Mouse (Mus musculus): ENCODE results near the gene Pank3. TPM values are rescaled to one million over a fixed set of nuclear protein-coding genes. Genes with fewer than 3 reads are reported as not detected.

Gene Pank3
- polyA plus RNA-seq, 1 experiment from 2014 or later, result 5.1 TPM

DNA sequence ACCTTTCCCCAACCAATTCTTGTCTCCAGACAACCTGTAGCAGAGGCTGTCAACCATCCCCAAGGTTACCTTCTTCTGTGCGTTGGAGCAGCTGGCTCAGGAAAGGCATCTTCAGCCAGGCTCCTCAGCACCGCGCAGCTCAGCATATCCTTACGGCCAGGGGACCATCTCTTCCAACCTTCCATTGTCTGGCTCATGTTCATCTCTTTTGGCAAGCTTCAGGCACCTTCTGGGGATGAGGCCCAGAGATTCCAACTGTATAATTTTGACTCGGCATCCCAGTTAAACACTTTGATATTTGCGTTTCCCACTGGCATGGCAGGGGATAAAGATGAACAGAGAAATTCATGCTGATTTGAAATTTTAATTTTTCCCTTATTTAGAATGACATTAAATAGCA lies 25.7 kb upstream of the Pank3 start:
- Histone ChIP-seq H3K4me2 (ENCODE audit: low read depth, low read length) (no peak overlapping the region), H3K27ac (ENCODE audit: low read length) (no peak overlapping the region), H3K27me3 (ENCODE audit: control insufficient read depth, insufficient read depth, low read depth, low read length) (no peaks in the 10 kb centered on the region), H3K4me1 (ENCODE audit: control insufficient read depth, low read depth, low read length) (no peaks in the 10 kb centered on the region), H3K36me3 (ENCODE audit: control insufficient read depth, insufficient read depth) (no peaks in the 10 kb centered on the region), H3K9ac (ENCODE audit: low read depth, low read length) (no peak overlapping the region), H3K4me3 (ENCODE audit: low read depth, low read length) (no peak overlapping the region), H3K9me3 (replicated peaks; ENCODE audit: control insufficient read depth, low read length) (no peaks in the 10 kb centered on the region)
- no peak for ATAC-seq (ENCODE audit: low read depth)
- WGBS (ENCODE audit: insufficient replicate concordance), result 73% methylated on average over 6 of the region's 6 CpGs

DNA sequence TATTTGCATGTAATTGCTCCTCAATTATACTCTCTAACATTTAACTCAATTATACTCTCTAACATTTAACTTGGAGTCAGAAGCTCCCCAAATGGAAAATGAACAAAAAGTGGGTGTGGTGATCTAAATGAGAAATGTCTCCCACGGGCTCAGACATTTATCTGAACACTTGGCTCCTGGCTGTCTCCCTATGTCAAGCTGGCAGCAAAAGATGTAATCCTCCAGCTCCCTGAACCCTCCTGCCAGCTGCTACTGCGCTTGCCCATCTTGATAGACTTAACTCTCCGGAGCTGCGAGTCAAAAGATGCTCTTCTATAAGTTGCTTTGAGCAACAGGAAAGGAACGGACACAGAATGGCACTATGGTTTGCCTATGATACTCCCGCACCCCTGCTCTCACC lies 24.7 kb upstream of the Pank3 start:
- no peak overlapping the region for H3K27ac ChIP-seq (ENCODE audit: low read length)
- H3K9me3 ChIP-seq (replicated peaks; ENCODE audit: control insufficient read depth, low read length), result no peaks in the 10 kb centered on the region
- H3K4me3 ChIP-seq (ENCODE audit: low read depth, low read length), result no peak overlapping the region
- no peak overlapping the region for H3K4me2 ChIP-seq (ENCODE audit: low read depth, low read length)
- no peaks in the 10 kb centered on the region for H3K36me3 ChIP-seq (ENCODE audit: control insufficient read depth, insufficient read depth)
- WGBS (ENCODE audit: insufficient replicate concordance), result 65% methylated on average over 6 of the region's 6 CpGs
- H3K4me1 ChIP-seq (ENCODE audit: control insufficient read depth, low read depth, low read length), result no peaks in the 10 kb centered on the region
- ATAC-seq (ENCODE audit: low read depth), result no peak
- H3K27me3 ChIP-seq (ENCODE audit: control insufficient read depth, insufficient read depth, low read depth, low read length), result no peaks in the 10 kb centered on the region
- H3K9ac ChIP-seq (ENCODE audit: low read depth, low read length), result no peak overlapping the region

DNA sequence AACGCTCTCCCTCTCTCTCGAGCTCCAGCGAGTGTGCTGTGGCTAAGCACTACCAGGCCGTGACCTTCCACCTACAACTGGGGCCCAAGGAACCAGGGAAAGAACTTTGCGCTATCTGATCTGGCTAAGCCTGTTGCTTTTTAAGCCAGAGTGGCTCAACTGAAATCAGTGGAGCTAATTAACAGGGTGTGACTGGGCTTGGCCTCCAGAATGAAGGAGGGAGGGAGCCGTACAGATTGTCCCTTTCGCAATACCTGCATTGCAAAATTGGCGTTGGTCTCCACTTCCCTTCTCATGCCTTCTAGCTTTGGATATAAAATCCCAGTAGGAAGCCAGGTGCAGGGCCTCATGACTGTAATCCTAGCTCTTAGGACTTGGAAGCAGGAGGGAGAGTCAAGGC lies 18.7 kb upstream of the Pank3 start:
- Histone ChIP-seq H3K9ac (ENCODE audit: low read depth, low read length) (no peak overlapping the region), H3K4me3 (ENCODE audit: low read depth, low read length) (no peak overlapping the region), H3K4me2 (ENCODE audit: low read depth, low read length) (no peak overlapping the region), H3K27ac (ENCODE audit: low read length) (no peak overlapping the region), H3K4me1 (ENCODE audit: control insufficient read depth, low read depth, low read length) (no peaks in the 10 kb centered on the region), H3K27me3 (ENCODE audit: control insufficient read depth, insufficient read depth, low read depth, low read length) (no peaks in the 10 kb centered on the region), H3K36me3 (ENCODE audit: control insufficient read depth, insufficient read depth) (no peaks in the 10 kb centered on the region), H3K9me3 (replicated peaks; ENCODE audit: control insufficient read depth, low read length) (no peaks in the 10 kb centered on the region)
- WGBS (ENCODE audit: insufficient replicate concordance), result 60% methylated on average over 8 of the region's 8 CpGs
- ATAC-seq (ENCODE audit: low read depth), result peak; percentile 47; the same call in 1 of the 2 replicates

DNA sequence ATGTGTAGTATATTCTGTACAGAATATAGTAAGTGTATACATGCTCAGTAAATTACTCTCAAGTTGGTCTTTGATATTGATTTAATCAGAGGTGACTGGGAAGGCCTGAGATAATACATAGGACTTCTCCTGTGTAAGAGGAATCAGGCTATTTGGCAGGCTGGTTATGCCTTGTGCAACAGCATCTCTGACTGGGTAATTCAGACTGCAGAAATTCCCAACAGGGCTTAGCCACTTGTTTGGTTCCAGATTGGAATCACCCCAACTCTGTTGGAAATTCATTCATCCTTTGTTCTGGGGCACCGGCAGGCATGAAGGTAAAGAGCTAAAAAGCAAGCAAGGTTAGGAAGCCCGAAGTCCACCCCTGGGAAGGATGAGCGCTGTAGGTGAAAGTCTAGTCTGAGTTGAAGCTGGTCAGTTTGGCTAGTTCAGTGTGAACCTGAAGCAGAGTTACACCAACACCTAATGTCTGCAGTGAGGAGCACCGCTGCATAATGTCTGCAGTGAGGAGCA lies 14.3 kb upstream of the Pank3 start:
- no peak overlapping the region for H3K4me3 ChIP-seq (ENCODE audit: low read depth, low read length)
- H3K27me3 ChIP-seq (ENCODE audit: control insufficient read depth, insufficient read depth, low read depth, low read length), result no peaks in the 10 kb centered on the region
- no peaks in the 10 kb centered on the region for H3K36me3 ChIP-seq (ENCODE audit: control insufficient read depth, insufficient read depth)
- no peak overlapping the region for H3K4me2 ChIP-seq (ENCODE audit: low read depth, low read length)
- WGBS (ENCODE audit: insufficient replicate concordance), result 66% methylated on average over 4 of the region's 4 CpGs
- no peaks in the 10 kb centered on the region for H3K9me3 ChIP-seq (replicated peaks; ENCODE audit: control insufficient read depth, low read length)
- H3K4me1 ChIP-seq (ENCODE audit: control insufficient read depth, low read depth, low read length), result no peaks in the 10 kb centered on the region
- H3K9ac ChIP-seq (ENCODE audit: low read depth, low read length), result no peak overlapping the region
- no peak overlapping the region for H3K27ac ChIP-seq (ENCODE audit: low read length)
- ATAC-seq (ENCODE audit: low read depth), result no peak

DNA sequence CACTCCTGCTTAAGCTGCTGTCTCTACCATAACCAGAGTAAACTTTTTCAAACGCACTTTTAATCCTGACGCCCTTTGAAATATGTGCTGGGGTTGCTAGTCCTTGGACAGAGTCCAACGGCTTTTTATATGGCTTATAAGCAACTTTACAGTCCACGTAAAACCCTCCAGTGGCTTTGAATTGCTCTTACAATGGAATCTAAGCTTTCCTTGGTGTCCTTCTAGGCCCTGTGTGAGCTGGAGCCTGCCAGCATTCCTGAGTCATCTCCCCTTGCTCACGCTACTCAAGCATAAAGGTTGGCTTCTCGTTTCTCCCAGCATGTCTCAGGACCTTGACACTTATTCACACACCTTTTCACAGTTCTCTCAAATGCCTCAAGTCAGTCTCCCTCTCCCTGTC lies 13.7 kb upstream of the Pank3 start:
- no peak for ATAC-seq (ENCODE audit: low read depth)
- 53% methylated on average over 6 of the region's 6 CpGs for WGBS (ENCODE audit: insufficient replicate concordance)
- Histone ChIP-seq H3K9me3 (replicated peaks; ENCODE audit: control insufficient read depth, low read length) (no peaks in the 10 kb centered on the region), H3K9ac (ENCODE audit: low read depth, low read length) (no peak overlapping the region), H3K27ac (ENCODE audit: low read length) (no peak overlapping the region), H3K4me1 (ENCODE audit: control insufficient read depth, low read depth, low read length) (no peaks in the 10 kb centered on the region), H3K4me2 (ENCODE audit: low read depth, low read length) (no peak overlapping the region), H3K4me3 (ENCODE audit: low read depth, low read length) (no peak overlapping the region), H3K27me3 (ENCODE audit: control insufficient read depth, insufficient read depth, low read depth, low read length) (no peaks in the 10 kb centered on the region), H3K36me3 (ENCODE audit: control insufficient read depth, insufficient read depth) (no peaks in the 10 kb centered on the region)

DNA sequence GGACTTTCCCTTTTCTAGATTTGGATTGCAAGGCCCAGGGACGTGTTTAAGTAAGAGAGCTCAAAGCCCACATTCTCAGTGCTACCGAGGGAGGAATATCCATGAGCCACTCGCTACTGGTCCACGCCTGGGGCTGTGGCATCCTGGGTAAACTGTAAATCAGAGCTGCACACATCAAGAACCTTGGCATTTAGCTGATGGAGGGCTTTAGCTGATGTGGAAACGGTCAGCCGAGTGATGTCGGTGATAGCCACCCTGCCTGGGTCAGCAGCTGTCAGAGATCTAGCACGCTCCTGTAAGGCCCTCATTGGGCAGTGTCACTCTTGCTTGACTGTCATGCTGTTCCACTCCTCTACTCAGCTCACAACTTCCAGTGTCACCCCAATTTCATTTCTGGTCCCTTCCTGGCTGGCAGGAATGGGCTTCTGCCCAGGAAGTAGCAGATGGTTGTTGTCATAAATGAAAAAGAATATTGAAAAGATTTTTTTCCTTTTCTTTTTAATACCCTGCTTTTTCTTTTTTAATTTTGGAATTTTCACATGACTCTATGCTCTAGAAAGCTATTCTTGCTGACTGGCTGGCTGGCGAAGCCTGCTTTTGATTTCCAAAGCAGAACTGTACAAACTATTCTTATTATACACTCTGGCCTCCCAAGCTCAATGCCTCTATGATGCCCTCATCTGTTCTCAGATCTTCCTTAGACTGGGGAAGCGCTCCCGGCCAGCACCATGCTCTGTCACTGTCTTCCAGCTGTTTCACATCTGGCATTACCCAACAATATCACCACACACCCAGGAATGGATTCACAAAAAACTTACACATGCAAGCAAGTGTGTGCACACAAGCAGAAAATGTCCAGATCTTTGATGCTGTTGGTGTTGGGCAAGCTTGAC lies 12.6 kb upstream of the Pank3 start:
- no peak overlapping the region for H3K27ac ChIP-seq (ENCODE audit: low read length)
- H3K4me2 ChIP-seq (ENCODE audit: low read depth, low read length), result no peak overlapping the region
- no peak for ATAC-seq (ENCODE audit: low read depth)
- no peak overlapping the region for H3K9ac ChIP-seq (ENCODE audit: low read depth, low read length)
- H3K36me3 ChIP-seq (ENCODE audit: control insufficient read depth, insufficient read depth), result no peaks in the 10 kb centered on the region
- no peaks in the 10 kb centered on the region for H3K4me1 ChIP-seq (ENCODE audit: control insufficient read depth, low read depth, low read length)
- H3K9me3 ChIP-seq (replicated peaks; ENCODE audit: control insufficient read depth, low read length), result no peaks in the 10 kb centered on the region
- H3K4me3 ChIP-seq (ENCODE audit: low read depth, low read length), result no peak overlapping the region
- no peaks in the 10 kb centered on the region for H3K27me3 ChIP-seq (ENCODE audit: control insufficient read depth, insufficient read depth, low read depth, low read length)
- 71% methylated on average over 11 of the region's 11 CpGs for WGBS (ENCODE audit: insufficient replicate concordance)

DNA sequence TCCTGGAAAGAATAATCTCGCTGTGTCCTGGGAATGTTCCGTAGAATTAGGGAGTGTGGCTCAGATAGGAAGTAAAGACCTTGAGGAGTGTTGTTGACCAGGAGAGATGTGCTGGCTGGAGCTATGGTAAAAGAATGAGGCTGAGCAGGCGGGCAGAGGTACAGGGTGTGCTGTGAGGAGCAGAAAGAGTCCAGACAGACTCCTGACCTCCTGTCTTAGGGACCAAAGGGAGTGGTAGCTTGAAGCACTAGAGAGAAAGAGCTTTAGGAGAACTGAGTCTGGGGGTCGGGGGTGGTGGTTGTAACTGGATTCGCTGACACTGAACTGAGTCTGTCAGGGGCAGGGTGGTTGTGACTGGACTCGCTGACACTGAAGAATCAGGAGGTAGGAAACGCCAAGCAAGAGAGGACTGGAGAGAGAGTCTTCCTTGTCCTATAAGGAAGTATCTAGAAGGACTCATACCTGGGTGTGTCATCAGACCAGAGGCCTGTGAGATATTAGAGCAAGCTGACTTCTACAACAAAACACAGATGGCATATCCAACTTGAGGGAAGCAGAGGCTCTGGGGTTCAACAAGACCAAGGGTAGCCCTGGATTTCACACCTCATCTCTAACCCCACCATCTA lies 9.2 kb upstream of the Pank3 start:
- H3K9me3 ChIP-seq (replicated peaks; ENCODE audit: control insufficient read depth, low read length), result no peaks in the 10 kb centered on the region
- no peak overlapping the region for H3K9ac ChIP-seq (ENCODE audit: low read depth, low read length)
- no peak overlapping the region for H3K27ac ChIP-seq (ENCODE audit: low read length)
- no peaks in the 10 kb centered on the region for H3K4me1 ChIP-seq (ENCODE audit: control insufficient read depth, low read depth, low read length)
- H3K4me2 ChIP-seq (ENCODE audit: low read depth, low read length), result no peak overlapping the region
- ATAC-seq (ENCODE audit: low read depth), result no peak
- 66% methylated on average over 7 of the region's 7 CpGs for WGBS (ENCODE audit: insufficient replicate concordance)
- H3K4me3 ChIP-seq (ENCODE audit: low read depth, low read length), result no peak overlapping the region
- H3K27me3 ChIP-seq (ENCODE audit: control insufficient read depth, insufficient read depth, low read depth, low read length), result no peaks in the 10 kb centered on the region
- no peaks in the 10 kb centered on the region for H3K36me3 ChIP-seq (ENCODE audit: control insufficient read depth, insufficient read depth)

DNA sequence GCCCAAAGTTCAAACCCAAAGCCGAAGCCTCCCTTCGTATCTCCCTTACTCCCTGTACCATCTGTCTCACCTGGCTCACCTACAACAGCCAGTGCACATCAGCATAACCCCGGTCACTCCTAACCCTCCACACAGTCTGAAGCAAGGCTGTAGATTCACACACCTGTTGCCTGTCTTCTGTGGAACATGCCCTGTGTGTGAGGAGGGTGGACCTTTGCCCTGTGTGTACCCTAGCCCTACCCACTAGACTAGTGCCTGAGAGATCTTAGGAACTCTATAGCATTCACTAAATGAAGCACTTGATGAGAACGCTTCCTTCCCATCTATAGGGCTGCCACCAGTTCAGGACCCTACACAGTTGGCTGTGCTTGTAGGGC lies 8.7 kb upstream of the Pank3 start:
- ATAC-seq (ENCODE audit: low read depth), result no peak
- Histone ChIP-seq H3K9me3 (replicated peaks; ENCODE audit: control insufficient read depth, low read length) (no peaks in the 10 kb centered on the region), H3K4me1 (ENCODE audit: control insufficient read depth, low read depth, low read length) (no peaks in the 10 kb centered on the region), H3K4me2 (ENCODE audit: low read depth, low read length) (no peak overlapping the region), H3K4me3 (ENCODE audit: low read depth, low read length) (no peak overlapping the region), H3K36me3 (ENCODE audit: control insufficient read depth, insufficient read depth) (no peaks in the 10 kb centered on the region), H3K27me3 (ENCODE audit: control insufficient read depth, insufficient read depth, low read depth, low read length) (no peaks in the 10 kb centered on the region), H3K9ac (ENCODE audit: low read depth, low read length) (no peak overlapping the region), H3K27ac (ENCODE audit: low read length) (no peak overlapping the region)
- WGBS (ENCODE audit: insufficient replicate concordance), result 66% methylated on average over 4 of the region's 4 CpGs

DNA sequence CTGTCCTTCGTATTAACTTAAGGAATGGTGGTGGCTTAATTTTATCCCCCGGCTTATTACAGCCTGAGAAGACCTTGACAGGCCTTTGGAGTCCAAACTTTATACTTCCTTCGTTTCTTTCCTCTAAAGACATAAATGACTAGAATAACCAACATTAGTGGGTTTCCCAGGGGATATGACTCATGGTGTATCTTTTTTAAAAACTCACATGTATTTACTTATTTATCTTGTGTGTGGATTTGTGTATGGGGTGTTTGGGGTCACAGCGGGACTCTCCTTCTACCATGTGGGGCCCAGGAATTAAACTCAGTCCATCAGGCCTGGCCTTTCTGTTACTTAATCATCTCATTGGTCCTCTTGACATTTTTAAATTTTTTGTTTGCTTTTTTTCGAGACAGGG lies 2.4 kb upstream of the Pank3 start:
- Histone ChIP-seq H3K9me3 (replicated peaks; ENCODE audit: control insufficient read depth, low read length) (no peaks in the 10 kb centered on the region), H3K4me3 (ENCODE audit: low read depth, low read length) (no peak overlapping the region), H3K36me3 (ENCODE audit: control insufficient read depth, insufficient read depth) (no peaks in the 10 kb centered on the region), H3K27ac (ENCODE audit: low read length) (no peak overlapping the region), H3K4me2 (ENCODE audit: low read depth, low read length) (no peak overlapping the region), H3K4me1 (ENCODE audit: control insufficient read depth, low read depth, low read length) (peaks cover 17% of the 10 kb centered on the region), H3K9ac (ENCODE audit: low read depth, low read length) (no peak overlapping the region), H3K27me3 (ENCODE audit: control insufficient read depth, insufficient read depth, low read depth, low read length) (no peaks in the 10 kb centered on the region; the same call in 1 of the 2 replicates)
- WGBS (ENCODE audit: insufficient replicate concordance), result 71% methylated on average over 5 of the region's 5 CpGs
- no peak for ATAC-seq (ENCODE audit: low read depth)

Measured in liver, embryonic 16.5 days (tissue).